Mouse (Mus musculus): ENCODE data around the gene Gm17651.

The Gm17651 gene

DNA sequence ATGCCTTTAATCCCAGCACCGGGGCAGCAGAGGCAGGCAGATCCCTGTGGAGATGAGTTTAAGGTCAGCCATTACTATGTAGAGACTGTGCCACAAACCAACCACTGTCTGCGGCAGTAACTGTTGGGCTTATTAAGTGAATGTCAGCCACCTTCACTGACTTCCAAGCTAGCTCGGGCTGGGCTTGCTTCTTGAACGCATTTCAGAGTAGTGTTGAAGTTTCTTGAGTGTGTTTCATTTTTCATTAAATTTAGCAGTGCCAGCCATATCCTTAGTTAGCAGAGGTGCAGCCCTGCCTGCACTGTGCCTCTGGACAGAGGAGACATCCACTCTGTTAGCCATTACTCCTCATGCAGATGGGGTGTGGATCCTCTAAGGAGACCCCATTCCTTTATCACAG is 43.7 kb downstream of the Gm17651 start:
- in situ Hi-C loops (cut with MboI, MseI) = no loop called here

DNA sequence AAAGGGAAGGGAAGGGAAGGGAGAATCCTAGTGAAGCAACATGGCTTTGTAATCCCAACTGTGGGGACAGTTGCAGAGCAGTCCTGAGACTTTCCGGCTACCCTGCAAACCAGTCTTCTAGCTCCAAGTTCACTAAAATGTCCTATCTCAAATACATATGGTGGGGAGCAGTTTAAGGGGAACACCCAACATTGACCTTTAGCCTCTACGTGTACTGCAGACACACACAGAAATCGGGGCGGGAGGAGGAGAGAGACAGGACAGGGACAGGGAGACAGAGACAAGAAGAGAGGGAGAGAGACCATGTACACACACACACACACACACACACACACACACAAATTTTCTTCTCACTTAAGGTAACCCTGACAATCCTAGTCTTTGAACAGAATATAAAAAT is 44.6 kb downstream of the Gm17651 start:
- in situ Hi-C loops (cut with MboI, MseI) = no loop called here

DNA sequence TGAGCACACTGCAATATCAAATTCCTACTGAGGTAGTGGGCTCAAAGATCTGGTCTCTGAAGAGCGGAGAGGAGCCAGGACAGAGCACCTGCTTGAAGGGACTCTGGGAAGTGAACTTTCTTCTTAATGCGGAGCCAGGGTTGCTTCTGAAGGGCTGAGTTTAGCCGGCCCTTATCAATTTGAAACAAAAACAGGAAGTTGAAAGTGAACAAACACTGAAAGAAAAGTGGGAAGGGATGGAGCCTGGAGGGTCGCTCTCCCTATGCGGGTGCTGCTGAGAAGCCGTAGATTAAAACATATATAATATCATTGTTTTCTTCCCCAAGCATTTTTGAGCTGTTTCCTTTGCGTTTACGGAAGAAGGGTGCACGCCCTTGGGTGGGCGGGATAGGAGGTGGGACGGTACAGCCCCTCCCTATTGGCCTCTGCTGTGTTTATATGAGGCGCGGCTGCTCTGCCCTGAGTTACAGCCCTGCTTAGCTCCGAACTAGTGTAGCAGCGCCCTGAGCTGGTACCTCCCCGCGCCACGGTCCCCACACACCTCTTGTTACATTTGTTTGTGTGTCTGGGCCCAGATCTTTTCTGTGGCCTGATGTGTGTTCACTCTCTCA is 46.0 kb downstream of the Gm17651 start, which contains the start of gene Fmo5:
Gene Fmo5 (plus strand): TSS at position 414 of the 611 bp plus-strand sequence.
- in situ Hi-C loops (cut with MboI, MseI) = no loop called here

DNA sequence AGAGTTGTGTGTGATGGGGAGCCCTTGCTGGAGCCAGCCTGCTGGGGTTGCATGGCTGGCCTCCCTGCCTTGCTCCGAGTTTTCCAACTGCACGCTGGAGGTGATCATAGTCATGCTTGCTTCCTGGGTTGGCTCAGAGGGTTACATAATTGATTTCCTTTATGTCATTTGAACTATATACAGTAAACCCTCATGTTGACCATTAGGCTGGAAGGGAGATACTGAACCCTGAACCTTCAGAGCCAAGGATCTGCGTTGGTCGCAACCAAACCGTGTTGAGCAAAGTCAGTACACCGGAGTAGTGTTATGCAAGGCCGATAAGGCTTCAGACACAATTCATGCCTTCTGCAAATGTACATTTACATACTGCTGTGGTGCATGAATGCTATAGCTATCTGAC is 46.6 kb downstream of the Gm17651 start:
- in situ Hi-C loops (cut with MboI, MseI) = no loop called here

GRCm38 (mm10) chr3:97624611-97625010 is 49.9 kb downstream of the Gm17651 start:
- in situ Hi-C loops (cut with MboI, MseI) = no loop called here
